Mouse (Mus musculus) gastrocnemius, postnatal 10 days (tissue): ENCODE data around the gene Col6a2. TPM values are rescaled to one million over a fixed set of nuclear protein-coding genes. Genes with fewer than 3 reads are reported as not detected.

ENCODE experiments used
- DNase-seq: peaks from one replicate; pipeline ENCODE4 v3.0.0; 2021; ENCODE audit warnings: mixed read lengths
- total RNA-seq, 2 experiments: library from RNA; stranded (reverse); gene quantifications; 2 replicates each; pipeline ENCODE4 v1.2.3; 2021

Gene Col6a2
- total RNA-seq, 2 experiments from 2014 or later: 352 to 417 TPM

DNA sequence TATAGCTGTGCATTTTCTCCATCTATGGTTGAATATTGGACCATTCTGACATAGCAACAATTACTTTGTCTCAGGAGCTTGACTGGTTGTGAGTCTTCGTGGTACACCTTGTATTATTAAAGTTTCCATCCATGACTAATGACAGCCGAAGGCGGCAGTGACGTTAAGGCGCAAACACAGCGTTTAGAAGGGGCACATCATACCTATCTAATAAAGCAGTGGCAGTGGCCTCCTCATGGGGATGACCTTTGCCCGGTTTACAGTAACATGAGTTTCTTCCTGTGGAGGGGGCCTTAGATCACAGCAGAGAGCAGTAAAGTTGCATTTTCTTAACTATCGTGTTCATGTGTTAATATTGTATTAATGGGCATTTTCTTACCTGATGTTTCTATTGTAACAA is 75.2 kb downstream of the Col6a2 start:
- no peak for DNase-seq

GRCm38 (mm10) chr10:76546566-76546965 is 76.9 kb downstream of the Col6a2 start:
- DNase-seq: no peak

Other genes starting within 250 kb of the Col6a2 start
- gene AC141477.1, start 183.2 kb downstream of the Col6a2 start, total RNA-seq: not detected
- gene Pcnt, start 180.8 kb downstream of the Col6a2 start, total RNA-seq: 10 to 100 TPM; 45.1 to 56.7 TPM
- under 1 TPM; 0.21 to 0.38 TPM for gene 2610028H24Rik, start 174.5 kb downstream of the Col6a2 start, total RNA-seq
- gene Mcm3ap, start 154.7 kb downstream of the Col6a2 start, total RNA-seq: 10 to 100 TPM; 25.5 to 27.9 TPM
- 1 to 10 TPM; 3.5 to 3.7 TPM for gene Ybey, start 154.5 kb downstream of the Col6a2 start, total RNA-seq
- 10 to 100 TPM in 1 of 2 experiments, 1 to 10 TPM in 1; 7.0 to 10.1 TPM for gene Lss, start 92.0 kb downstream of the Col6a2 start, total RNA-seq
- gene Spatc1l, start 61.4 kb downstream of the Col6a2 start, total RNA-seq: not detected
- gene Ftcd, start 48.0 kb downstream of the Col6a2 start, total RNA-seq: not detected
- 100 to 1,000 TPM; 336 to 400 TPM for gene Col6a1, start 102.5 kb upstream of the Col6a2 start, total RNA-seq